Mouse (Mus musculus) lung, embryonic 15.5 days (tissue): ENCODE results near the gene Pyroxd1. TPM values are rescaled to one million over a fixed set of nuclear protein-coding genes. Genes with fewer than 3 reads are reported as not detected.

ENCODE experiments used
- polyA plus RNA-seq: library from polyadenylated mRNA; unstranded; fragments of >200 nt; fragmentation: Nextera tagmentation; extraction: Ambion mirVana; gene quantifications from 2 replicates; pipeline ENCODE4 v1.2.1, GENCODE M21; 2015

Gene Pyroxd1
- polyA plus RNA-seq, 1 experiment from 2014 or later = 15.7 TPM

Other genes with a start within 250 kb of the Pyroxd1 start
- gene Slco1a6, start 137.1 kb upstream of the Pyroxd1 start, polyA plus RNA-seq = not detected in 2 replicates
- 0.30 TPM in 1 of 2 replicates, not detected in the other for gene Iapp, start 47.2 kb upstream of the Pyroxd1 start, polyA plus RNA-seq
- 0.13 and 0.17 TPM in 2 replicates for gene Slco1a5, start 22.7 kb upstream of the Pyroxd1 start, polyA plus RNA-seq
- gene Recql, start 41.4 kb downstream of the Pyroxd1 start, polyA plus RNA-seq = 27.1 and 27.4 TPM in 2 replicates
- 90.7 and 94.1 TPM in 2 replicates for gene Golt1b, start 41.6 kb downstream of the Pyroxd1 start, polyA plus RNA-seq
- 0.61 and 0.91 TPM in 2 replicates for gene Spx, start 67.8 kb downstream of the Pyroxd1 start, polyA plus RNA-seq
- gene Gys2, start 127.5 kb downstream of the Pyroxd1 start, polyA plus RNA-seq = 0.10 and 0.36 TPM in 2 replicates
- gene Ldhb, start 162.3 kb downstream of the Pyroxd1 start, polyA plus RNA-seq = 252 and 254 TPM in 2 replicates
- gene Kcnj8, start 226.0 kb downstream of the Pyroxd1 start, polyA plus RNA-seq = 18.3 and 19.7 TPM in 2 replicates